Mouse (Mus musculus) layer of hippocampus, postnatal 14 days (tissue): ENCODE results near the gene Cacna1a. TPM values are rescaled to one million over a fixed set of nuclear protein-coding genes. Genes with fewer than 3 reads are reported as not detected.
"Not testable (repeated sequence)": the region's sequence is repeated elsewhere in the genome, so short reads cannot be mapped to it uniquely, and the experiment has no call there.

ENCODE experiments used
- DNase-seq, 2 experiments: peaks; one replicate each; pipeline ENCODE4 v3.0.0; 2021 to 2022; ENCODE audit warnings: low spot score in 2 of 2, mixed read lengths in 1 of 2
- total RNA-seq, 2 experiments: library from RNA; stranded (reverse); gene quantifications; 2 replicates each; pipeline ENCODE4 v1.2.3; 2021

The Cacna1a gene
- total RNA-seq, 2 experiments from 2014 or later: 256 to 259 TPM

DNA sequence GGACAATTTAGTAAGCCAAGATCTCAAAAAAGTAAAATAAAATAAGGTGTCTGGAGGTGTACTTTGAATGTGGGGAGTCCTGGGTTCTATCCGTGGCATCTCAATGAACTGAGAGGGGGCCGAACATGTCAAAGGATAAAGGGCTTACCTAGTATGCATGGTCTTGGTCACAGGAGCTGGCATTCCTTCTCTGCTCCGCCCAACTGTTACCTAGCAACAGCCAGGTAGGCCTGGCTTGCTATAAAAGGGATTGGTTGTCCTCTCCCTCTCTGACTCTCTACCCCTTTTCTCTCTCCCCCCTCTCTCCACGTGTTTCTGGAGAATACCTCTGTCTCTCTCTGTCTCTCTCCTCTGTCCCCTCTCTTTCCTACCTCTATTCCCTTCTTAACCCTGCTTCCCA lies 269.4 kb downstream of the Cacna1a start:
- no peak for DNase-seq

DNA sequence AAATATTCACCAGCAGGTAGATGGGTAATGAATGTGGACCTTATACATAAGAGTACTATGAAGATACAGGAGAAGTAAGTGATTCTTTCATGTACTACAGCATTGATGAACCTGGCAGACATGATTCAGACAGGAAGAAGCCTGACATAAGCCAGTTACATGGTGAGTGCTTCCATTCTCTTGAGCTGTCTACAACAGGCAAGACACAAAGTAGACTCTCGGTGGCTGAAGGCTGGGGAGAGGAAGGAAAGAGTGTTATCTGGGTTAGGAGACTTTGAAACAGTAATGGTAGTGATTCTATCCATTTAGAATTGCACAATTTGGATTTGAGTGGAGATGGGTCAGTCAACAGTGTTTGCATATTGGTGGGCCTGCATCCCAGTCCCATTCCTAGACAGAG lies 270.7 kb downstream of the Cacna1a start:
- DNase-seq: no peak

DNA sequence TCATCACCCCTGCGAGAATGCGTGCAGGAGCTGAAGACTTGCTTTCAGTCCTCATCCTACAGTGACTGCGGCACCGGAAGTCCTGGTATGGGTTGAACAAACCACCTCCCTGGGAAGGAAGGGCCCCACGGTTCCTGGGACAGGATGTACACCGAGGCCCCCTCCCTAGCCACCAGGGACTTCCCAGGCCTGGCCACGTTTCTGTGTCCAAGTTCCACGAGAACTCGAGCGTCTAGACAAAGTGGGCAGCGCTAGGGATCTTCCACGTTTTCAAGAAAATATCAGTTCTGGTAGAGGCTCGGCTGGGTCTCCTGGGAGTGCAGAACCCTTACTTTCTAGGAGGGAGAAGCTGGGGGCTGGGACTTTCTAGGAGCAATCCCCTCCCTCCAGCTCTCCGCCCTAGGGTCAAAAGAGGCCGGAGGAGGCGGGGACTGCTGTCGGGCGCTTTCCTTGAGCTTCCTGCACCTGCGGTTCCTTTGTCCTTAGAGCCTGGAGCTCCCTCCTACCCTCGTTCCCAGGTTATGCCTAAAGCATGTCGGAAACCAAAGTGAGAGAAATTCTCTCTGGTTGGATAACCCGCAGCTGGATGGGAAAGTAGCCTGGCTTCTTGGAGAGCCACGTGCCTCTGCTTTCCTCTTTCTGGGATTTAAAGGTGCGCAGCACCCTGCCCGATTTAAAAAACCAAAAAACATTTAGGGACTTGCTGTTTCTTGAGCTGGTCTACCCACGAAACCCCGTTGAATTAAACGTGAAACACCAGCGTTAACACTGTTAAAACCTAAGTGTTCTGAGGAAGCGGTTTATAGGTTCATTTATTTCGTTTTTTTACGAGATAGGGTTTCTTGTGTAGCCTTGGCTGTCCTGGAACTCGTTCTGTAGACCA lies 271.9 kb downstream of the Cacna1a start:
- no peak for DNase-seq

- DNase-seq: no peak
These were observed 272.7 kb downstream of the Cacna1a start for GRCm38 (mm10) chr8:84660819-84661457.

DNA sequence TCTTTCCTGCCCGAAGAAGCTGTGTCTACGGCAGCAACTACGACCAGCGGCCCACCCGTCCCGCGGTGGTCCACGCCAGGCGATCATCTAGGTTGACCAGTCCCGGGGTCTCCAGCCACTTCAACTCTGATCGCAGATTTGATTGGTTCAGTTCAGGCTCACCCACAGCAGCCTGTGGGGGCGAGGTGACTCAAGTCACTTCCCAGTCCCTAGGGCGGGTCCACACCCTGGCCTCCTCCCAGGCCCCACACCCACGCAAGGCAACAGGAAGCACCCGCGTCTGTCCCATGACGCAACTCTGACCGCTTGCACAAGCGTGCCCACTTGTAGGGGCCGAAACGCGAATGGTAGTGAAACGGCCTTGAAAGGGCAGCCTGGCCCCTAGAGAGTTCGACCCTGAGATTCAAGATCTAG lies 273.2 kb downstream of the Cacna1a start:
- peak in 1 of 2 experiments; percentile 48 for DNase-seq

DNA sequence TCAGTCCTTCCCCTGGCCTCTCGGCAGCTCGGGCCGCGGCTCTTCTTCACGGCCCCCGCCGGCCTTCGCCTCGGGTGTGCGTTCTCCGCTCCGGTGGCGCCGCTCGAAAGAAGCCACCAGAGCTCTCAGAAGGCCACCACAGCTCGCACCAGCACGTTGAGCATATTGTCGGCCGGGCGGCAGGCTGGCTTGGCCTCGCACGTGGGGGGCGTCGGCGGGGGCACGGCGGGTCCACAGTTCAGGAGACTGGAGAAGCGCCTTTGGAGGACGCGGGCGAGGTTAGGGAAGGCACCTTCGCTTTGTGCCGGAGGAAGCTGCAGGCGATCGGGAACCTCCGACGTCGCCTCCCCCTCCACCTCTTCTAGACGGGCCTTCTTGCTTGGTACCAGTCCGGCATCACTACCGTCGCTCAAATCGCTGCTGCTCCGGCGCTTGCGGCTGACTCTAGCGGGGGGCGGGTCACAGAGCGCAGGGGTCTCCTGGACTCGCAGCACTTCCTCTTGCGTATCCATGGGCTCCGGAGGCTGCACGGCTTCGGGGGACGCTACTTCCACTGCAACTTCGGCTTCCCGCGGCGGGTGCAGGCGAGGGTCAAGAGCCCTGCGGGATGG lies 273.8 kb downstream of the Cacna1a start:
- no peak for DNase-seq

GRCm38 (mm10) chr8:84662581-84663065 lies 274.4 kb downstream of the Cacna1a start, which contains the start of gene Ier2:
Ier2 (minus strand) TSS chr8:84662852.
- peak; percentile 94 to 97 for DNase-seq

- DNase-seq: peak; percentile 96 to 99
These were observed 275.5 kb downstream of the Cacna1a start for GRCm38 (mm10) chr8:84663483-84664327.

- DNase-seq: peak; percentile 83 to 89
These were observed 276.5 kb downstream of the Cacna1a start for GRCm38 (mm10) chr8:84664566-84665384.

DNA sequence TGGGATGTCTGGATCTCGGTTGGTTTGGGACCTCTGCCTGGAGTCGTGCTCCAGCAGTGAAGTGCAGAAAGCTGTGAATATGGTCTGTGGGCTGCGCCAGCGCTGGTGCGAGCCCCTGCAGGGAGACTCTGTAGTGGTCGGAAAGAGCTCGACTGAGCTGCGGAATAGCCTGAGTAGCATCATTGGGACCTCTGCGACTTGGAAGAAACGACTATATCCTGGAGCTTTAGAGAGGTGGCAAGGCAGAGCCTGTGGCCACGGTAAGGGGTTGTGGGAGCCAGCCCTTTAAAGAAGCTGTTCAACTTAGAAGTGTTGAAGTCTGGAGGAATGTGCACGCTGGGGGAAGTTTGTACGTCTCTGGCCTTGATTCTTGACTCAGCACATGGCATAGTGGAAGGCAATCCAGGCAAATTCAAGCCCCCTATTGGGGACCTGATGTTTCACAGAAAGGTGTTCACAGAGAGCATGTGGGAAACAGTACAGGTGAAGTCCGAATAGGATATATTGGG lies 277.2 kb downstream of the Cacna1a start:
- DNase-seq: no peak

DNA sequence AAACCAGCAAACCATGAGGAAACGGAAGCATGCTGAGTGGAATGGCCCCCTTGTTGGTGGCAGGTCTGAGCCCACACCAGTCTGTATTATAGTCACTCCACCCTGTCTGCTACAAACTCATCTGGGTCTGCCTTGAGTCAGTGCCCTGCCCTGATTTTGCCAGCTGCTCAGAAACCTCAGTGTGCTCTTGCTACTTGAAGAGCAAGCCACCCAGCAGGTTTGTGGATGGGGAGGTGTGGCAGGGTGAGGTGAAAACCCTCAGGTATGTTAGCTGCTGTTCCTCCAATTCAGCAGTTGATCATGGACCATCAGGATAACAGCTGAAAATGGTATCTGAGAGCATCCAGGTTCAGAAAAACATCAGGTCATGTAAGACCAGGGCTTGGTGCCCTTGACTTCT lies 279.8 kb downstream of the Cacna1a start:
- DNase-seq: no peak

DNA sequence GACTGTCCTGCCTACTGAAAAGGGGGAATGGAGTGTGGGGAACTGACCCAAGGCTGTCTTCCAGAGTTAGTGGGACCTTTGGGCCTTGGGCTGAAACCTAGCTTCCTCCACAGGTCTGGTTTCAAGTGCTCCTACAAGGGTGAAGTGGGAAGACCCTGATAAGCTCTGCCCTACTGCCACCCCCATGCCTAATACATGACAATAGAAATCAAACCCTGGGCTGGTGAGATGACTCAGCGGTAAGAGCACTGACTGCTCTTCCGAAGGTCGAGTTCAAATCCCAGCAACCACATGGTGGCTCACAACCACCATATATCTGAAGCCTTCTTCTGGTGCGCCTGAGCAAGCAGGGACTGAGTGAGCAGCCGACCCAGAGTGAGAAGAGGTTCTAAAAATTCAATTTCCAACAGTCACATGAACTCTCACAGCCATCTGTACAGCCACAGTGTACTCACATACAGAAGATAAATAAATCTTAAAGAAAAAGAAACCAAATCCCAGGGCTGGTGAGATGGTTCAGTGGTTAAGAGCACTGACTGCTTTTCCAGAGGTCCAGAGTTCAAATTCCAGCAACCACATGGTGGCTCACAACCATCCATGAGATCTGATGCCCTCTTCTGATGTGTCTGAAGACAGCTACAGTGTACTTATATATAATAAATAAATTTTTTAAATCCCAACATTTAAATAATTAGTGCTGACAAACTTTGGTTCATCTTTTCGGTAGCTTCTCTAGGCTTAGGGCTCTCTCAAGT lies 280.7 kb downstream of the Cacna1a start:
- no peak for DNase-seq

DNA sequence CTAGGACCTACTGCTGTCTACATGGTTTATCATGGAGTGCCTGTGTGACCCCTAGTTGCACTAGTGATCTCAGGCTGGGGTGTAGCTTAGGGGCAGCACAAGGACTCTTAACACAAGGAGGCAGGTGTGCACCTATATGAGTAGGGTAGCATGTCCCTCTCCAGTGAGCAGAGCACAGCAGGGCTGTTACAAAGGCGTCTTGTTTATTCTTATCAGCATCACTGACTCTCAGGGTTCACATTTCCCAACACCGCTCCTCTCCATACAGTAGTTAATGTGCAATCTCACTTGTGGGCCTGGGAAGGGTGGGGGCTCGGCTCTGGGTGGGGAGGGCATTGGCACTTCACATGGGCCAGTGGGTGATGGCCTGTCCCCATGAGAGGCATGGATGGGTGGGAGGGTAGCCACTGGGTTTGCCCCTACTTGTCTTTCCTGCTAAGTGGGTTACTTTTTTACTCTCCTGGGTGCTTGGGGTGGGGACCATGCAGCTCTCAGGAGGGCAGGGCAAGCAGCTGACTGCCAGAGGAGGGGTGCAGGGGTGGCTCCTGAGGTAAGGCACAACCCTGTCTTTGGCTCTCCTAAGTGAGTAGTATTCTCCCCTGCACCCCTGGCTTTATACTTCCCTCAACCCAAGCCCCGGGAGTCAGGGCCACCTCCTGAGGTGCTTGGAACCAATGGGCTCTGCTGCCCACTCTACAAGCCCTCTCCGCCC lies 282.2 kb downstream of the Cacna1a start:
- not testable (repeated sequence) for DNase-seq

DNA sequence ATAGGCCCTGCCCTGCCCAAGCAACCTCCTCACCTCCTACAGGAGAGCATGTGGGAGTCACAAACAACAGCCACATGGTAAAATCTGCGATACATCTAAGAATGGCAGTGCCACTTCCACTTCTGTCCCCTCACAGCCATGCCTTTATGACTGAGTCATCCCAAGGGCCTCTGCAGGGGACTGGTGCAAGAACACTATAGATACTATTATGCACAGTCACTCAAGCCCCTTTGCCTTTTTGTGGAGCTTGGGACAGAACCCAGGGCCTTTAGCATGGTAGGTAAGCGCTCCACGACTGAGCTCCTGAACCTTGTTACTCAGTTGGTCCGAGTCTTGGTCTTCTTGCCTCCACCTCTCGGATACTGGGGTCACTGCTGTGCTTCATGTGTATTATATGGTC lies 289.1 kb downstream of the Cacna1a start:
- no peak for DNase-seq

GRCm38 (mm10) chr8:84681476-84681875 lies 293.2 kb downstream of the Cacna1a start:
- no peak for DNase-seq

- no peak for DNase-seq
These were observed 294.0 kb downstream of the Cacna1a start for GRCm38 (mm10) chr8:84682257-84682656.

DNA sequence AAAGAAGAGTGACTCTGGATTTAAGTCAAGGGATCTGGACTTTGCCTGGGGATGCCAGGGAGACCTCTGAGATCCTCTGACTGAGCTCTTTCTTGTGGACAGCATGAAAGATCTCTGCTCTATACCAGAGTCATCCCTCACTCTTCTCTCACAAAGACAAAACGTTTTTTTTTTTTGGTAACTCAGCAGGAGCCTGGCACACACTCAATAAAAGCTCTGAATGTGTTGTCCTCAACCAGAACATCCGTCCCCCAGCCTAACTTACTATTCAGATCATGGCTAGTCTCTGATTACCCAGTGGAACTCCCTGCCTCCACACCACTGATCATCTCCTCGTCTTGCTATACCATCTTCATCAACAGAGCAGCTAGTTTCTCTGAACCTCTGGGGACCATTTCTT lies 296.3 kb downstream of the Cacna1a start:
- DNase-seq: peak in 1 of 2 experiments; percentile 35
